Mouse (Mus musculus) kidney, adult 9 months (tissue): ENCODE measurements around the gene Olfr898.

Experiments
- DNase-seq: peaks from one replicate; pipeline ENCODE4 v3.0.0; 2022

The Olfr898 gene

GRCm38 (mm10) chr9:38348111-38348510, at the start of gene Olfr898:
TSS of gene Olfr898 (plus strand) at chr9:38348411.
- no peak for DNase-seq

GRCm38 (mm10) chr9:38328760-38329159, 19.5 kb upstream of the Olfr898 start, which contains the start of gene Olfr25:
TSS of gene Olfr25 (plus strand) at chr9:38329060.
- DNase-seq = no peak

GRCm38 (mm10) chr9:38366596-38366995, 18.4 kb downstream of the Olfr898 start, which contains the start of gene Olfr250:
TSS of gene Olfr250 (plus strand) at chr9:38366896.
- DNase-seq = no peak

- no peak for DNase-seq
Measured at GRCm38 (mm10) chr9:38376786-38377185, 28.6 kb downstream of the Olfr898 start, which contains the start of gene Olfr251. TSS of gene Olfr251 (plus strand) at chr9:38377086.

- DNase-seq = no peak
Measured at GRCm38 (mm10) chr9:38401398-38401797, 53.2 kb downstream of the Olfr898 start, which contains the start of gene Olfr147. TSS of gene Olfr147 (plus strand) at chr9:38401698.
